Mouse (Mus musculus) lung, postnatal 4 days (tissue): ENCODE measurements at regions not wholly inside any gene's neighbourhood (a gene's known extent, or its start where the extent isn't known, plus 50 kb on each side); places are given as distances from the start of the nearest gene placed in this dataset.

Experiments
- DNase-seq, 2 experiments: peaks; one replicate each; pipeline ENCODE4 v3.0.0; 2021

GRCm38 (mm10) chr10:117512424-117513257, 116.7 kb upstream of the Cpm start:
- no peak for DNase-seq

- DNase-seq, result no peak
Observed at GRCm38 (mm10) chr10:117511483-117512406, 117.6 kb upstream of the Cpm start.

DNA sequence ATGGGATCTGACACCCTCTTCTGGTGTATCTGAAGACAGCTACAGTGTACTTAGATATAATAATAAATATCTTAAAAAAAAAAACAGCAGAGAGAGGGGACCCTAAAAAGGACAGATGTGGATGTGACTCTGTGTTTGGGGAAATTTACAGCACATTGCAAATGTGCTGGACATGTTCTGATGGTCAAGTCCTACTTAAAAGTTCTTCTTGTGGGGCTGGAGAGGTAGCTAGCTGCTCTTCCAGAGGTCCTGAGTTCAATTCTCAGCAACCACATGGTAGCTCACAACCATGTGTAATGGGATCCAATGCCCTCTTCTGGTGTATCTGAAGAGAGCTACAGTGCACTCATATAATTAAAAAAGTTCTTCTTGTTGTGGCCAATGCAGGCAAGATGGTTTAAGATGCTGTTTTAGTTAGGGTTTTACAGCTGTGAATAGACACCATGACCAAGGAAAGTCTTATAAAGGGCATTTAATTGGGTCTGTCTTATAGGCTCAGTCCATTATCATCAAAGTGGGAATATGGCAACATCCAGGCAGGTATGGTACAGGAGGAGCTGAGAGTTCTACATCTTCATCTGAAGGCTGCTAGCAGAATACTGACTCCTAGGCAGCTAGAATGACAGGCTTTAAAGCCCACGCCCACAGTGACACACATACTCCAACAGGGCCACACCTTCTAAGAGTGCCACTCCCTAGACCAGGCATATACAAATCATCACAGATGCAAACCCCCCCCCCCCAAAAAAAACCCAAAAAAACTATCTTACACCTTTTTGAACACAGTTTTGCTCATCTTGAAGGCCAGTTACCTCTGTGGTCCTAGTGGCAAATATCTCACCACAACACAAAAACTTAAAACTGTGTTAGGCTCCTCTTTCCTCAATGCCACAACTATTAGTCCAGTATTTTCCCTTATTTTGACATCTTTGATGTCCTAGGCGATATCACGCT, 118.5 kb upstream of the Cpm start:
- no peak for DNase-seq

- DNase-seq, result no peak
Observed at GRCm38 (mm10) chr10:117510224-117510486, 119.1 kb upstream of the Cpm start.

GRCm38 (mm10) chr10:117509431-117510223, 119.7 kb upstream of the Cpm start:
- DNase-seq, result no peak

- DNase-seq, result no peak
Observed at GRCm38 (mm10) chr10:117506252-117506992, 122.9 kb upstream of the Cpm start.

GRCm38 (mm10) chr10:117505529-117505928, 123.8 kb upstream of the Cpm start:
- DNase-seq, result no peak

DNA sequence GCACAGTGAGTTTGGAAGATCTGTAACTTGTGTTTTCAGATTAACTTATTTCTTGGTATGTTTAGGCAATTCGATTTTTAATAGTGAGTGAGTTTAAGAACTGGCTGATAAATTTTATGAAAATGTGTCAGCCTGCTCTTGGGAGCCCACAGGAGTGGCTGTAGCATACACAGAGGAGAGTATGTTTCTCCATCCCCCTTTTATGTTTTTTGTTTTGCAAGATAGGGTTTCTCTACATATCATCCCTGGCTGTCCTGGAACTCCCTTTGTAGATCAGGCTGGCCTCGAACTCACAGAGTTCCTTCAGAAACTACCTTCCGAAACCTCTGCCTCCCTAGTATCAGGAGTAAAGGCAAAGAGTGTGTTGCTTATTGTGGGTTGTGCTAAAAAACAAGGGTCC, 124.2 kb upstream of the Cpm start:
- DNase-seq, result no peak

DNA sequence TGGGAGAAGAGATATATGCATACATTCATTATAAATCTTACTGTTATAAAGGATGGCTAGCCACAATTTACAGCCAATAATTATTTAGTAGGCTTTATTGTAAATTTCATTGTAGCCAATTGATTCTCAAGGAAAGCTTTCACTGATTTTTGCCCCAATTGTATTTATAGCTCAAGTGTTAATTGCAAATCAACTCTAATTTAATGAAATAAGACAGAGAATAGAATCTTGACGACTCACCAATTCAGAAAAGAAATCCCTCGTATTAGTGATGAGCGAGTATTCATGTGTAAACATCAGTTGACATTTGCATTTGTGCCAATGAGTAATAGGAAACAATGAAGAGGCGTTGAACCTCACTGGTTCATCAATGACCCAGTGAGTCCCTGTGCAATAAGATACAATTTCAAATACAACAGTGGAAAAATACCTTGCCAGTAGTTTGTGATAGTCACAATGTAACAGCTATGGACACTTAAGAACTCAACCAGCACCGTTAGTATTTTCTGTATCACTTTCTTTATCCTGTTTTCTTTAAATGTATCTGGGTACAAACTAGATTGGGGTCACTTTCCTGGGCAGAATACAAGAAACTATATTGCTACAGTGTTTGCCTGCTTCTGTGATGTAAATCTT, 124.6 kb upstream of the Cpsf6 start:
- no peak for DNase-seq

DNA sequence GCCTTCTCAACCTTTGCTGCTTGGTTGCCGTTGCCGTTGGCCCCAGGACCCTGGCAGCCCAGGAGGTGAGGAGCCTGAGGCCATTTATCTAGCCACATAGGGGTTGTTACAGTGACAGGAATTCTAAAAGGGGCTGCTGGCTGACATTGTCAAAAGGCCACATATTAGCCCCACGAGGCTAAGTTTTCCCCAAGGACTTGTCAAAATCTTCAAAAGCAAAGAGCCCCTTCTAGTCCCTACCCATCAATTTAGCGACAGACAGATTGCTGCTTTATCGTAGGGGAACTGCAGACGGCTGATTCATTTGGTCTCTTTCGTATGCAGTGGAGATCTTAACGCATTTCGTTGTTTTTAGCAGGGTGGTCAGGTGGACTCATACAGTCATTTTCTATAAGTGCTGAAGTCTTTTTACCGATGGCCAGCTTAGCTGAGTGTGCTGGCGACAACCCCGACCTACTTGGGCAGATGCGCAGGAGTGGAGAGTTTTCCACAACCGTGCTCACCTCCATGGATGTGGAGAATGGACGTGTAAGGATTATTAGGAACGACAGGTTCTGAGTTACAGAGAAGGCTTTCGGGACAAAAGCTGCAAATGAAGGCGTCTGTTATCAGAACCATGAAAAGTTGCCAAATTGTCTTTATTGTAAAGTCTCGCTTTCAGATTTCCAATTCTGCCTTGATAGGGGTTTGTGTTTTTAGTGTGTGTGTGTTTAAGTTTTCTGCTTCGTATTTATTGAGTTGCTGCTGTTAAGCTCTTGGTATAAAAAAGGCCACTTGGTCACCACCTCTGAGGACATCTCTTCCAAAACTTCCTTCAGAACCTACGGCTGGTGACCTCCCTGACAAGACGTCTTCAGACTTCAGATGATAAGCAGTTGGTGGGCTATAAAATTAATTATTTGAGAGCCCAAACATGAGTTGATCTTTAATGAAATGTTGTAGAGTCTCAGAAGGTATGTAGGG, 123.7 kb upstream of the Cpsf6 start:
- no peak for DNase-seq

DNA sequence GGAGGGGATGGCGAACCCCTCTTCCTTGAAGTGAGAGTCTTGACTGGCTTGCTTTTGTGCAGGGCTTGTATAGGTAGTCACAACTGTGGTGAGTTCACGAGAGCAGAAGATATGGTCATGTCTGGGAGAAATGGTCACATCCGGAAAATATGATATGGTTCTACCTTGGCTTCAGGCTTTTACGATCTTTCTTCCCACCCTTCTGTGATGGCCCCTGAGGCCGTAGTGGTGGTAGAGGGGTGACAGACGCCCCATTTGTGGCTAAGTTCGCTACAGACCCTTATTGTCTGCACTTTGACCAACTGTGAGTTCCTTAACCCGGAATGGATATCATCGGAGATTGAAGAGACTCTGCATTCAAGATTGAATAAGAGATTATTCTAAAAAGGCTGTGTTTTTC, 122.9 kb upstream of the Cpsf6 start:
- no peak for DNase-seq

DNA sequence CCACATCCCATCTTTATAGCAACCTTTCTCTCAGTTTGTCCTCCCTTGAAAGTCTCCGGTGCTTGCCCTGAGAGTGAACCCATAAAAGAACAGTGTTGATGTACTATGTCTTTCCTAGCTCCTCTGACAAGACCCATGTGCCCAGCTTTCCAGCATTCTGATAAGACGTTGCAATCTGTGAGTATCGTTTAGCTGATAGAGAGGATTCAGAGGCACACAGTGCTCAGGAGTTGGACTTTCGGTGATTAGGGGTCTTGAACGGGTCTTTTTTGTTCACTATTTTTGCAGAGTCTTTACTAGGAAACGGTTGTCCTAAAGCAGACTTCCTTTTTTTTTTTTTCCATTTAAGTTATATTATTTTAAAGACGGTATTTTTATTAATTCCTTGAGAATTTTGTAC, 122.3 kb upstream of the Cpsf6 start:
- DNase-seq, result no peak

DNA sequence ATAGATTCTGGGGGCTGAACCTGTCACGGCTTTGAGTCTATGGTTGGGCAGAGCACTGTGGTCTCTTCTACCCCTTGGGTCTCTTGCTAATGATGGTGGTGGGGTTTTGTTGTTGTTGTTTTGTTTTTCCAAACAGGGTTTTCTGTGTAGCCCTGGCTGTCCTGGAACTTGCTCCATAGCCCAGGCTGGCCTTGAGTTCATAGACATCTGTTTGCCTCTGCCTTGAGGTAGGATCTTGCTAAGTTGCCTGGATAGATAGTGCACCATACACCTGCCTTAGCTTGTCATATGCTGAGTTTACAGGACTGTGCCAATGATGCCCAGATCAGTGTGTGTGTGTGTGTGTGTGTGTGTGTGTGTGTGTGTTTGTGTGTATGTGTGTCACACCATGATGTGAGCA, 121.6 kb upstream of the Cpsf6 start:
- DNase-seq, result no peak

DNA sequence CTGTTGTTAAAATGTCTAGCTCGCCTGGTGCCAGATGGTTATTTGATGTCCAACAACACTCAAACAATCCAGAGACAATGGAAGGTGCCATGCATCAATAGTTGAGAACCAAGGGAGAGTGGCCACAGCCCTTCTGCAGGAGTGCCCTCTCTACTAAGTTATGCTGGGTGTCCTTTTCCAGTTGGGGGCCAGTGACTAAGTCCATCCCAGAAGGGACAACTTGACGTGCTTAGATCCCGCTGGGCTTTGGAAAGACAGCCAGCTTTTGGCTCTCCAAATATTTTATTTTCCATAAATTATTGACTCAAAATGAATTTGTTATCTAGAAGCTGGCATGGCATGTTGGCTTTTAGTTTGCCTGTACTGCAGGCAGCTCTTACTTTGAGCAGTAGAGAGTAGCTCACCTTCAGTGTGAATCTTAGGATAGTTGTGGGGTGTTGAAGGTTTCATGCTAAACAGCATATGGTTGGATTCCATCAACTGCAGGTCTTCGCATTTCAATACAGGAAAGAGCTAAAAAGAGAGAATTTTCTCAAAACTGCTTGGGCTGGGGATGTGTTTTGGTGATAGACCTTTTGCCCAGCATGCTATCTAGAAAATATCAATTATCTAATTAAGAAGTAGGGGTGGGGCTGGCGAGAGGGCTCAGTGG, 120.8 kb upstream of the Cpsf6 start:
- DNase-seq, result no peak

- DNase-seq, result no peak
Observed at GRCm38 (mm10) chr10:117499864-117500453, 120.1 kb upstream of the Cpsf6 start.

DNA sequence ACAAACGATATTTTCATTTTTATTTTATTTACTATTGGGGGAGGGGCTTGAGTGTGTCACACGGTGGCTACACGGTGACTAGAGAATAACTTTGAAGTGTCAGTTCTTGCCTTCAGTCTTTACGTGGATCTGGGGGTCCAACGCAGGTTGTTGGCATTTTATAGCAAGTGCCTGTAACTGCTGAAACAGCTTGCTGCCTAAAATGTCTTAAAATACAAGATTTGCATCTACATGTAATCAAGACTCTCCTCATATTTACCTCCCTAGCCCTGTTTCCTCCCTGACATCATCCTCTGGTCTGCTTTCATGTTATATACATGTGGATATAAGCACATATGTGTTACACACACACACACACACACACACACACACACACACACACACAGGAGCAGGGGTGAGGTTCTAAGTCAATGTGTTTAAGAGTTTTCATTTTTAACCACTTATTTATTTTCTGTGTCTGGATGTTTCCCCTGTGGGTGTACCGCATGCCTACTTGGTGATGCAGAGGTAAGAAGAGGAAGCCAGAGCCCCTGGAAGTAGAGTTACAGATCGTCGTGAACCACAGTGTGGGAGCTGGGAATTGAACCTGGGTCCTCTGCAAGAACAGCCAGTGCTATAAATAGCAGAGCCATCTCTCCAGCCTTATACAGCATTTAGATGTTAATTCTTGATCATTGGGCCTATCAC, 119.5 kb upstream of the Cpsf6 start:
- DNase-seq, result no peak

- no peak for DNase-seq
Observed at GRCm38 (mm10) chr10:117498497-117498896, 118.7 kb upstream of the Cpsf6 start.
